Mouse (Mus musculus) brain, embryonic 18.5 days (tissue): Measurements from ENCODE around the gene Adgrd1.

ENCODE experiments used
- DNase-seq: peaks from one replicate; pipeline ENCODE4 v3.0.0-alpha.2; 2012; ENCODE audit warnings: low read depth, low spot score

Adgrd1 gene

DNA sequence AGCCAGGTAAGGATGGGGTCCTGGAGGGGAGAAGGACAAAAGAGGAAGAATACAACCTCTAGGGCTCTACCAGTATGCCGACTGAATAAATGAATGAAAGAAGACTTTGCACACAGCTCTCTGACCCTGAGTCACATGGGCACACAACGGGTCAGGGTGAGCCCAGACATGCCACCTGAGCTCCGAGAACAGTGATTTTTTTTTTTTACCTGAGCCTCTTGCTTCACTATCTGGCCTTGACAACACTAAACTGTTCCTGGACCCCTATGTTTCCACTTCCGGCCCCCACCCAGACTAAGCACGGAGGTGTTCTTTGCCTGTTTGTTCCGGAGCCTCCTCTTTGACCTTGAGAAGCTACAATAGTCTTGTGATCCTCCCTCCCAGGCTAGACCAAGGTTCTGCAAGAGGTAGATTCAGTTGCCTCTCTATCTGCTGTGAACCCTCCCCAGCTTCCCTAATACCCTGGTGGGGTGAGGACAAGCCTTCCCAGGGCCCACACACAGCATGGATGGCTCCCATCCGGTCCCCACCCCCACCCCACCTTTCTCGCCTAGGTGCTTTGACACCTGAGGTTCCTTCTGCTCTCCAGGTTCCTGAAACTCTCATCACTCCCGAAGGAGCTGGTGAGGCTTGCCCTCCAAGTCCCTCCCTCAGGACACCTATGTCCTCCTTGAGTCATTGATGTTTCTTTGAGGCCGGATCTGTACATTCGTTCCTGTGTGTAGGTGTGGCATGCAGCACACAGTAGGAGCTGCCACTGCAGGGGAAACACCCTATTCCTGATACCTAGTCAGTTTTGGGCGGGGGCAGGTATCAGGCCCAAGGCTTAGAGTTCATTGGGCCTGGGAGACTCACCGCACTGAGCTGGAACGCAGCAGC lies 58.7 kb downstream of the Adgrd1 start:
- DNase-seq = no peak

DNA sequence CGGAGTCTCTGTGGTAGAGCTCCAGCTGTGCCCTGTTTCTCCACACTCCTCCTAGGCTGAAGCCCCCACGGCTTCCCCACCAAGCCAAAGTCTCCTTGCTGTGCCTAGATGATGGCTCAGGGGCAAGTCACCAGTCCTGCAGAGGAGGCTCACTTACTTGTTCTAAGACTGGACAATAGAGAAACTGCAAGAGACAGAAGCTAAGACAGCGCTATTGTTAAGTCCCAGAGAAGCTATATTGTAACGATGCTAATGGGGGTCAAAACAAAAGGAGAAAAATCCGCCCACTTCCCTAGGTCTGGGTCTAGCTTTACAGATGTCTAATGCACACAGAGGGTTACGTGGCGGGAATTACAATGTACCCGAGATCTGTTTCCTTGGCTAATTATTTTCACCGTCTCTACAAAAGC lies 59.4 kb downstream of the Adgrd1 start:
- DNase-seq = no peak

DNA sequence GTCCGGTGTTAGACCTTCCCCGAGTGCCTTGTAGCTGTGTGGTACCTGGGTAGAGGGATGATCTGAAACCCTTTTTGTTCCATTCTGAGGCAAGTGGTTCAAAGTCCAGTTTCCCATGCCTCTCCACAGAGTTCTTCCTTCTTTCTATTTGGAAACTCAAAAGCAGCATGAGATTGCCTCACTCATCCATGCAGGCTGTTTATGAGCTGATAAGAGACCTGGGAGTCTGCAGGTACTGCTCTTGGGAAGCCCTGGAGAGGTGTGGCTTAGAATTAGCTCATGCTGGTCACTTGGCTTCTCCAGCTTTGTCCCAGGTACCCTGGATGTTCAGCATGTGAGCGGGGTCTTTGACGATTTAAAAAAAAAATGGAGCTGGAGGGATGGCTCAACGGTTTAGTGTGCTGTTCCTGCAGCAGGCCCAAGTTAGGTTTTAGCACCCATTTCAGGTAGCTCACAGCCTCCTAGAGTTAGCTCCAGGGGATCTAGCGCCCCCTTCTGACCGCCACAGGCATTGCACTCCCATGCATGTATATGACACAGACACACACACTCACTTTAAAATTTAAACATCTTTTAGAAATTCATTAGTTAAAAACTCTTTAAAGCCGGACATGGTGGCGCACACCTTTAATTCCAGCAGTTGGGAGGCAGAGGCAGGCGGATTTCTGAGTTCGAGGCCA lies 65.0 kb downstream of the Adgrd1 start:
- DNase-seq = no peak

DNA sequence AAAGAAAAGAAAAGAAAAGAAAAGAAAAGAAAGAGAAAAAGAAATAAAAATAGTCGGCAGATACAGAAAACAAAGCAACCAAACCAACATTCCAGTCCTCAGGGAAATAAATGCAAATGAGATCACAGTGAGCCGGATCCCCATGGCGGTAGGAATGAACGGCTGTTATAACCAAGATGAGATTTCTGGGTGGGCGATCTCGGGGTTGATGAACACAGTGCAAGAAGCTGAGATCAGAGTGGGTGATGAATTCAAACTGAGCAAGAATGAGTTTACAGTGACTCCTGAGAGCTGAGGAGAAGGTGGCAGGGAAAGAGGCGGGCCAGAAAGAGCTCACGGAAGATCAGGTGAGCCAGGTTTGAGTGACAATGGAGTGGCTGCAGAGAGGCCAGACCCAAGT lies 66.9 kb downstream of the Adgrd1 start:
- no peak for DNase-seq

DNA sequence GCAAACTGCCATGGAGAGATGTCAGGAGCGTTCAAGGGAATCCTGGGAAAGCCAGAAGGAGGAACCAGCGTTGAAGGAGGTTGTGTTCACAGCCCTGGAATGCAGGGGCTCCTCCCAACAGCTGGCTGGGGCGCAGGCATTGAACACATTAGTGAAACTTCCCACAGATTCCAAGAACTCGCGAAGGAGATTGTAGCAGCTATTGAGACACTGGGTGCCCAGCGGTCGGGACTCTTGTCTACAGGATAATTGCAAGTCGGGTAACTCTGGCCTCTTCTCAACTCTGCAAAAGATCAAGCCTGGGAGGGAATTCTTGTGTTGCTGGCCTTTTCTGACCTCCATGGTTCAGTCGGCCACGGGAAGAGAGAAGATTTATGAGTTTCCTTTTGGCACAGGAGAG lies 67.5 kb downstream of the Adgrd1 start:
- DNase-seq = no peak

DNA sequence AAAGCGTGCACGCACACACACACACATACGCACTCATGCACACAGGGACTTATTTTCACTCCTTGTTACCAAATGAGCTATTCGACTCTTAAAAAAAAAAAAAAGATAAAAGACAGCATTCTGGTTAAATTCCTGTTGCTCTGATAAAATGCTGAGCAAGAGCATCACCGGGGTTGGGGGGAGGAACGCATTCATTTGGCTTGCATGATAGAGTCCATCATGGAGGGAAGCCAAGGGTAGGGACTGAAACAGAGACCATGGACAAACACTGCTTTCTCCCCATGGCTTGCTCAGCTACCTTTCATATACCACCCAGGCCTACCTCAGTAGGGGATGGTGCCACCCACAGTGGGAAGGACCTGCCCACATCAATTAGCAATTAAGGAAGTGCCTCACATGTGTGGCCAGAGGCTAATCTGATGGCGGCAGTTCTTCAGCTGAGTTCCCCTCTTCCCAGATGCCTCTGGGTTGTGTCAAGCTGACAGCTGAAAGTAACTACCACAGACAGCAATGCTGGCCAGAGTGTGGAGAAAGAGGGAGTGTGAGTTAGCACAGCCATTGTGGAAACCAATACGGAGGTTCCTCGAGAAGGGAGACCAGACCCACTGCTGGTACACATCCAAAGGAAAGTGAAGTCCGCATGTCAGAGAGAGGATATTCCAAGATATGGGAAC lies 68.5 kb downstream of the Adgrd1 start:
- DNase-seq = no peak

DNA sequence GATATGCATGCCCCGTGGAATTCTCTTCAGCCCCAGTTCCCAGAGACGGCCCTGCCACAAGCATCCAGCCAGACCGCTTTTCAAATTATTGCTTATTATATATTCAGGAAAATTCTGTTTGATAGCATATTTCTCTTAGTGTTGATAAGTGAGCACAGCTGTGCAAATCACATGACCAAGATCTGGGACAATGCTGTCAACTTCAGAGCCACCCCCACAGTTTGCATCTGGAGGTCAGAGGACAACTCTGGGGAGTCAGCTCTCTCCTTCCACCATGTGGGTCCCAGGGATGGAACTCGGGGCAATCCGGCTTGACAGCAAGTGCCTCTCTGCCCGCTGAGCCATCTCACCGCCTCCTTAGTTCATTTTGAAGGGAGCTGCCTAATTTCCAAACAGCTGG lies 69.0 kb downstream of the Adgrd1 start:
- no peak for DNase-seq

DNA sequence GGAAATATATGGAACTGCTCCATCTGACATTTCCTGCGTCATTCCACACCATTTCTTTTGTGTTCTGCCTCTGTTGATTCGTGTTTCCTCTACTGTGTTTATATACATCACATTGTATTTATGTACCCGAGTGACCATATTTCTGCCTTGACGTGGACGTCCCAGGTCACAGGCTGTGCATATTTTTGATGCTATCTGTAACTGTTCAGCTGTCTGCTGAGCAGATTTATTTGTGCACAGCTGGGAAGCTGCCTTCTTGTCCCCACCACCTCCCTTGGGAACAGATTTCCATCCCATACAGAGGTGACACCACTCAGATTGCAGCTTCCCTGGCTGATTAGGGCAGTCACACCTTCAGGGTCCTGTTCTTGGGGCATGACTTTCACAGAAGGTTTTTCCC lies 72.5 kb downstream of the Adgrd1 start:
- no peak for DNase-seq

DNA sequence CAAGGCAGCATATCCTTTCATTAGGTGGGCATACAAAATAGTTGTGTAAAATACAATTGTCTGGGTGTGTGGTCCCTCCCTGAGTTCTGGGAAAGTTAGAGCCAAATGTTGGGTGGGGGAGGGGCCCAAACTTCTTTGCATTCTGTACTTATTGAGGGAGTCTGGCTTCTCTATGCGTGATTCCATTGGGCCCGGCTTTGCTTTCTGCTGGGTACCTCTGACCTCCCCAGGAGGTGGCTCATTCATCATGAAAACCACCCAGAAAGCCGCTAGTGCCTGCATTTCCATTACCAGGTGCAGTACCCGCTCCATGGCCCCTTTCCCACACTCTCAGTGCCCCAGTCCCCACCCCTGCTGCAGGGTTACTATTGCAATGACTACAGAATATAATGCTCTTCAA lies 73.0 kb downstream of the Adgrd1 start:
- no peak for DNase-seq

DNA sequence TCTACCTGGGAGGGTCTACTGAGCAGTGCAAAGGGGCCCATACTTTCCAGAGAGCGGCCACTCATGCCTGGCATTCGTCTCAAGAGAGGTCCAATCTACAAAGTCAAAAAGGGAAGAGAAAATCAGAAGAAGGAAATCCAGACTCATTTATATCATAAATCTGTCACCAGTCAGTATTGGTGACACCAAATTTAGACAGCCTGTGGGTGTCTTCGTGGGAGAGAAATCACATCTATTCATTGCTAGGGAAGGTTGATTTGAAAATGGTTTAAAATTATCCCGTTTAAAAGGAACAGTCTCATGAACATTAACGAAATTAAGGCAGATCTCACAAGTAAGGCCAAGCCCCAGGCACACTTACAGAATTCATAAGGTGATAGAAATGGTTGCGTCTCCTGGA lies 76.0 kb downstream of the Adgrd1 start:
- no peak for DNase-seq

DNA sequence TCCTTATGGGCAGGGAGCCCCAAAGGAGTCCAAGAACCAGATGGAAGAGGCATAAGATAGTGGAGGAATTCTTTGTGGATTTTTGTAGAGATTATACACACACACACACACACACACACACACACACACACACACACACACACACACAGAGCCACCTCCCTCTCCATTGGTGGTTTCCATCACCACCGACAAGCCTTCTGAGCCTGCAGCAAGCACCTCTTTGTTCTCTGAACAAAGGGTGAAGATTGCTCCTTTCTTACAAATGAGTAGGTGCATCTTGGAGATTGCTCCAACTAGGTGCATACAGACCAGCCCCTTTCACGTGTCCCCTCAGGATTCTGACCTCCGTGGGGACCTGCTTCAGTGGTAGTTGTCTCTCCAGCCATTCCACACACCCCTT lies 79.4 kb downstream of the Adgrd1 start:
- no peak for DNase-seq

DNA sequence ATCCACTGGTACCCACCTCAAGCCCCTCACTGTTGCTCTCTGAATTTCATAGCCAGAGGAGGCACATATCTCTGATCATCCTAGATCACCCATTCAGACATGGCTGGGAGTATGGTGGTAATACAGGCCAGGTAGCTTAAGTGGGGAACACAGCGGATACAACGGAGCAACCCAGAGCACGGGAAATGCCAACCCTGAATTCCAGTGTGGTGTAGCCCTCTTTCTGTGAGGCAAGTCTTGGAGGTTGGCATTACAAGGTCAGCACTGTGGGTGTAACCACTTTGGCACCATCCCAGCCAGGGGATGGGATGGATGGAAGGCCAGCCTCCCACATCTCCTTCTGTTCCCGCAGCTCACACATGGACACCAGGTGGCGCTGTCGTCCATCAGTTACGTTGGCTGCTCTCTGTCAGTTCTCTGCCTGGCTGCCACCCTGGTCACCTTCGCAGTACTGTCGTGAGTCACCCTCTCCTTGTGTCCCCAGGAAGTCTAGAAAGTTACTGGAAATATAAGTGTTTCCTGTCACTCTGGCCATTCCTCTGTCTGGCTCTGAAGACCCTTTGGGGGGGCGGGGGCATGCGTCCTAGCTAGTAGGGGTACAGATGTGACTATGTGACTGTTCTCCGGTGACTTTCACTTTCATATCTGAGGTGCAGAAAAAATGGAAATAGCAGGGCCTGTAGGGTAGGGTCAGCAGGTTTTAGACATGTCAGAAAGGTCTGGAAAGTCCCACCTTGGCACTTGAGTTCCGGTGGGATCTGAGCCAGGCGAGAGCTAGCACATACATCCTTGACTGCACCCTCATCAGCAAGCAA lies 81.4 kb downstream of the Adgrd1 start:
- DNase-seq = no peak

DNA sequence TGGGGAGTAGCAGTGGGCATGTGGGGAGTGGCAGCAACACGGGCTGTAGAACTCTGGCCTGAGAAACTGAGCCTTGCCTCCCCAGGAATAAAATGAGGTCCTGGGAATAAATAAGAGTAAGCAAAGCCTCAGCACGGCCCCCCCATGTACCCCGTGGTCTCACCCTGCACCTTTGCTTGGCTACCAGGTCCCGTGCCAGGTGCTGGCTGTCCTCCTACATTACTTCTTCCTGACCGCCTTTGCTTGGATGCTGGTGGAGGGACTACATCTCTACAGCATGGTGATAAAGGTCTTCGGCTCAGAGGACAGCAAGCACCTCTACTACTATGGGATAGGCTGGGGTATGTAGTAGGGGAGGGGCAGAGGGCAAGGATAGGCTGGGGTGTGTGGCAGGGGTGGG lies 82.8 kb downstream of the Adgrd1 start:
- no peak for DNase-seq

DNA sequence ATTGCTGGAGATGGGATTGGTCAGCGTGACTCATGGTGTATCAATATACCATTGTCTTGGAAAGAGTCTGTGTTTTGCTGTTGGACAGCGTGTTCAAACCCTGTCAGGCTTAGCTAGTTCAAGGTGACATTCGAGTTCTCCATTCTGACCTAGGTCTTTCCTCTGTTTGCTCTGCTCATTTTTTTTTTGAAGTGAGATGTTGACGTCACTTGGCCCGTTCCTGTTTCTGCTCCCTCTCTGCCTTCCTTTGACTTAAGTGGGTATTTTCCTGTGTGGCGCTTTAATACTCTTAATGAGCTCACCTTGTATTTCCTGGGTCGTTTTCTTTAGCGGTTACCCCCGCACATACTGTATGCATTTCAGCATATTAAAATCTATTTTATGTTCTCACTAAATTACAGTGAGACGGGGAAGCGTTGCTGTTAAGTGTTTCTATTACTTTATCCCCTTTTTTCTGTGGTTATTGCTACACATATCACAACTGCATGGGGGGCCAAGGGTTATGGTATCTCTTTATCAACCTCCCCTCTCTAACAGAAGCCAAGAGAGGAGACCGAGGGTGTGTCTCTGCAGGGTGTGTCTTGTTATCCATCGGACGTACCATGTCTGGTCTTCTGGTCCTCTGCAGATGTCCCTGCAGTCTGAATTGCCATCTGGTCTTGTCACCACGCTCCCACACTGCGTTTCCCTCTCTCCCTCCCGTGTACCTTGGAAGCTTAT lies 83.6 kb downstream of the Adgrd1 start:
- DNase-seq = no peak

DNA sequence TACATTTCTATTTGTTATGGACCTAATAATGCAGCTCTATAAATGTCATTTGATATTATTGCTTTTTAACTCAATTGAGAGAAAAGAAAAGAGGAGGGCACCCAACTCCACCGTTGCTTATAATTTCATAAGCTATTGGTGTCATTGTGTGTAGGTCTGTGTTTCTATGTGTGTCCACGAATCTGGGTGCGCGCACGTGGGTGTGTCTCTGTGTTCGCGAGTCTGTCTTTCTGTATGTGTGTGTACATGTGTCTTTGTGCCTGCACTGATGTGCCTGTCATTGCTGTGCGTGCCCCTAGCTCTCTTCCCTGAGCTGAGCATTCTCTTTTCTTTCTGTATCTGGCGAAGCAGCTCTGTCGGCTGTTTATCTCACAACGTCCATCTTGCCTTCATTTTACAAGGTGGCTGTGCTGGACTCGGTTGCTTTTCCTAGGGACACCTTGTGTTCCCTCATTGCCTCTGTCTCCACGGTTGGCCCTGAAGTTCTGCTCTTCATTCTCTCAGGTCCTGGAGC lies 84.2 kb downstream of the Adgrd1 start:
- no peak for DNase-seq

DNA sequence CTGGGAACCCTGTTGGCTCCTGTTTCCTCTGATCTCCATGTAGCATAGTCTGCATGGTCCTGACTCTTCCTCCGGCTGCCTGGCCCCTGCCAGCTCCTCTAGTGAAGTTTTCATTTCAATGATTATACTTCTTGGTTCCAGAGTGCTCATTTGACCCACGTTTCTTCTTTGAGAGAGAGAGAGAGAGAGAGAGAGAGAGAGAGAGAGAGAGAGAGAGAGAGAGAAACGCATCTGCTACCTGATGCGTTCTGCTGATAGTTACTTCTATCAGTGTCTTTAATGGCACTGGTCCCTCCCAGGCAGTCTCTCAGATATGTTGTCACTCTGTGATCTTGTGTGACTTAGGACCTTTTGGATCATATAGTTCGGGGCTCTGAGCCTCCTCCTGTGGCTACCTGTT lies 84.9 kb downstream of the Adgrd1 start:
- DNase-seq = no peak

DNA sequence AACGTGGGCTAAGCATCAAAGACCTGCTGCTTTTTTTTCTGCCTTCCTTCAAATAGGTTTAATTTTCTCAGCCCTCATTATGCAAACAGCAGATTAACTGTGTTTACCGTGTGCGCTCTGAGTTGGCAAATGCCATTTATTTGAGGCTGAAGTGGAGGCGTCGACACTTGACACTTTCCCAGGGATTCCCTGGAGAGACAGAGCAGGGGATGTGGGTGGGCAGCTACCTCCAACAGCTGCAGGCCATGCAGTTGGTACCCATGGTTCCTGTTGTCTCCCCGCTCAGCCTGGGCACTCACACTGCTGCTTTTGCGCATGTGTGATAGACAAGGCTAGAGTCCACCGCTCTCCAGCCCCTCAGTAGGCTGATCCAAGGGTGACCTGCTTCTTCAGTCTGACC lies 86.0 kb downstream of the Adgrd1 start:
- DNase-seq = no peak

DNA sequence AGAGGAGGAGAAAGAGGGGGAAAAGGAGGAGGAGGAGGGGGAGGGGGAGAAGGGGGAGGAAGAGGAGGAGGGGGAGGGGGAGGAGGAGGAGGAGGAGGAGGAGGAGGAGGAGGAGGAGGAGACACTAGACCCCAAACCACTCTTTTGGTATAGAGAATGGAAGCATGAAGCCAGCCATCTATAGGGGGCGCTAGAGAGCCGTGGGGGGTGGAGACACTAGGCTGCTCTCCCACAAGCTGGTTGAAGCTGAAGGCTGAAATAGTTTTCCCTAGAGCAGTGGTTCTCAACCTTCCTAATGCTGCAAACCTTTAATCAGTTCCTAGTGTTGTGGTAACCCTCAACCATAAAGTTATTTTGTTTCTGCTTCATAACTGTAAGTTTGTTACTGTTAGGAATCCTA lies 89.7 kb downstream of the Adgrd1 start:
- DNase-seq = no peak

DNA sequence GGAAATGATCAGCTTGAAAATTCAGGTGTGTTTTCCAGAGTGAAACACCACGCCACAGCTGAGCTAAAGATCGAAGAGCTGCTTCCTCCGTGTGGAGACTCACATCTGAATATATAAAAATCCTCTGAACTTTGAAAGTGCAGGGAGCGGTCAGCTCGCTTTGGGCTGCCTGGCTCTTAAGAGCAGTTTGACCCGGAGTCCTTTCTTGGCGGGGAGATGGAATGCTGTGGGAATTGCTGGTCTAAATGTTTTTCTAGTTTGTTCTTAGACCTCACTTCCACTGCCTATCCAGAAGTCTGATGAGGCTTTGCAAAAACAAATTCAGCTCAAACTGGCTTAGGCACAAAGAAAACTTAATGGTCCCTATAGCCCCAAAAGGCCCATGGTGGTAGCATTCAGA lies 90.4 kb downstream of the Adgrd1 start:
- DNase-seq = no peak

DNA sequence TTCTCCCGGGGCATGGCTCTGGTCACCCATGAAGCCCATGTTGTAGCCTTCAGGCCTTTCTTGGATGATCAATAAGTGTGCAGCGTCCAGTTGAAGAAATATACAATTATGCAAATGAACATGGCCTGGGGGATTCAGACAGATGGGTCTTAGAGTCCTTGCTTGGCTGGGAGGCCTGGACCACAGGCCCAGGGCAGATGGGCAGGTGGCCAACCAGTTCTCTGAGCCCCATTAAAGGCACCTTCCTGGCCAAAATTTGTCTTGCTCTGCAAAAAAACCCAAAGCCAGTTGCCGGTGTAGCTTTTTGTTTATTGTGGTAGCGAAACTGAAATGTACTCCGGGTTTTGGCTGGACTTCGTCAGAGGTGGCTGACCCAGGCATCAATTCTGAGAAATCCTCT lies 92.5 kb downstream of the Adgrd1 start:
- DNase-seq = no peak

DNA sequence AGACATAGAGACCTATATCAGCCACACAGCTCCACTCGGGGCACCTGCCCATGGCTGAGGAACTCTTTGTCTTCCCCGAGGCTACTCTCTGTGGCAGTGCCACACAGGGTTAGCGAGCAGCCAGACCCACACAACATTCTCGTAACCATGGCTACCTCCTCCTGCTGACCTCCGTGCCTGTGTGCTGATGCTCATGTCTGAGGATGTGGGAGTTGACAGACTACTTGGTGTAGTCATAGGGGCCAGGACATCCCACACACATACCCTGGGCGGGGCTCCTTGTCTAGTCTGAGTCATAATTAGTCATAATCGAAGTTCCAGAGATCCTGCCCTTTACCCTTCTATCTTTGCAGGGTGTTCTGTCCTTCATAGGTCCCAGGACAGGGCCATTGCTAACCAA lies 93.5 kb downstream of the Adgrd1 start:
- DNase-seq = no peak
